11 mouse cellular contexts compared by ENCODE assay signal in genomic region chr12:79759180-79759902, GRCm38 (mm10).
A peak's percentile ranks its signal among the peaks of the same experiment; 100 is the strongest.
DNase-seq lines count a peak whose midpoint lies in the region; ATAC-seq lines count a peak whose summit lies in the region.
"Had no signal": no experiment of that assay in that cellular context is flagged by ENCODE, and none has a peak within 500 bp of the region (broad histone marks: within the 10 kb centered on the region; RNA-seq: fewer than 3 reads in every experiment).

No protein-coding gene starts in this region.

- no peak overlapping the region for H3K4me3 ChIP-seq in heart, embryonic 15.5 days
- H3K4me3 ChIP-seq in limb, embryonic 10.5 days, result no peak overlapping the region
- H3K4me3 ChIP-seq: forebrain, embryonic 15.5 days; hindbrain, embryonic 15.5 days; liver, embryonic 13.5 days had no signal

- no peak for DNase-seq in heart, postnatal 10 days
- DNase-seq in urinary bladder, postnatal 14 days (ENCODE audit: low spot score), result peak; percentile 53
- no peak for DNase-seq in urinary bladder, postnatal 4 days (ENCODE audit: low spot score in 2 of 2)
- DNase-seq in limb, embryonic 10.5 days (ENCODE audit: low spot score), result no peak
- DNase-seq in left cerebral cortex, postnatal 10 days (ENCODE audit: extremely low spot score in 1 of 2, low spot score in 2 of 2), result no peak
- no peak for DNase-seq in right cerebral cortex, postnatal 14 days
- DNase-seq: liver, embryonic 13.5 days had no signal

- peak overlapping the region; percentile 44 for H3K27ac ChIP-seq in heart, embryonic 15.5 days
- H3K27ac ChIP-seq in limb, embryonic 10.5 days, result peak overlapping the region; percentile 19; the same call in 1 of the 2 replicates
- H3K27ac ChIP-seq: forebrain, embryonic 15.5 days; hindbrain, embryonic 15.5 days; liver, embryonic 13.5 days had no signal

- H3K4me2 ChIP-seq in heart, embryonic 15.5 days, result no peak overlapping the region
- H3K4me2 ChIP-seq: forebrain, embryonic 15.5 days; hindbrain, embryonic 15.5 days; liver, embryonic 13.5 days had no signal

- no peak overlapping the region for H3K9ac ChIP-seq in heart, embryonic 15.5 days
- H3K9ac ChIP-seq: forebrain, embryonic 15.5 days; hindbrain, embryonic 15.5 days; liver, embryonic 13.5 days had no signal

- H3K27me3 ChIP-seq in heart, embryonic 15.5 days, result no peaks in the 10 kb centered on the region
- no peaks in the 10 kb centered on the region for H3K27me3 ChIP-seq in limb, embryonic 10.5 days (ENCODE audit: low read depth, poor library complexity, severe bottlenecking)
- H3K27me3 ChIP-seq: forebrain, embryonic 15.5 days; hindbrain, embryonic 15.5 days; liver, embryonic 13.5 days had no signal

- H3K9me3 ChIP-seq in heart, embryonic 15.5 days (replicated peaks), result no peaks in the 10 kb centered on the region
- H3K9me3 ChIP-seq in limb, embryonic 10.5 days (replicated peaks), result no peaks in the 10 kb centered on the region
- H3K9me3 ChIP-seq: forebrain, embryonic 15.5 days; hindbrain, embryonic 15.5 days; liver, embryonic 13.5 days had no signal

- peaks cover 55% of the 10 kb centered on the region for H3K4me1 ChIP-seq in heart, embryonic 15.5 days (replicated peaks)
- H3K4me1 ChIP-seq in limb, embryonic 10.5 days, result peaks cover 57% of the 10 kb centered on the region
- H3K4me1 ChIP-seq: forebrain, embryonic 15.5 days had no signal

- no peak for ATAC-seq in heart, embryonic 15.5 days (replicated peaks; ENCODE audit: insufficient number of reproducible peaks, insufficient read depth, low FRiP score, low read depth)
- no peak for ATAC-seq in megakaryocyte, adult 5-6 weeks (ENCODE audit: poor library complexity, severe bottlenecking)
- ATAC-seq: forebrain, embryonic 15.5 days had no signal

- intact Hi-C loops in heart, postnatal 10 days (cut with DNase I), result no loop called here
- intact Hi-C loops in left cerebral cortex, postnatal 10 days (cut with DNase I), result loop anchor here (10.0 kb wide), 1 partner anchor 345 kb away; no protein-coding TSS in a partner anchor

- H3K36me3 ChIP-seq in heart, embryonic 15.5 days, result no peaks in the 10 kb centered on the region
- no peaks in the 10 kb centered on the region for H3K36me3 ChIP-seq in limb, embryonic 10.5 days
- H3K36me3 ChIP-seq: forebrain, embryonic 15.5 days; hindbrain, embryonic 15.5 days; liver, embryonic 13.5 days had no signal

- 54% methylated on average over 8 of the region's 8 CpGs for WGBS in heart, embryonic 15.5 days
- WGBS in limb, embryonic 10.5 days, result 72% methylated on average over 8 of the region's 8 CpGs
